Mouse (Mus musculus): ENCODE results near the gene Limd1. TPM values are rescaled to one million over a fixed set of nuclear protein-coding genes. Genes with fewer than 3 reads are reported as not detected.

Limd1 gene
- polyA plus RNA-seq, 1 experiment from 2014 or later: 37.5 TPM

DNA sequence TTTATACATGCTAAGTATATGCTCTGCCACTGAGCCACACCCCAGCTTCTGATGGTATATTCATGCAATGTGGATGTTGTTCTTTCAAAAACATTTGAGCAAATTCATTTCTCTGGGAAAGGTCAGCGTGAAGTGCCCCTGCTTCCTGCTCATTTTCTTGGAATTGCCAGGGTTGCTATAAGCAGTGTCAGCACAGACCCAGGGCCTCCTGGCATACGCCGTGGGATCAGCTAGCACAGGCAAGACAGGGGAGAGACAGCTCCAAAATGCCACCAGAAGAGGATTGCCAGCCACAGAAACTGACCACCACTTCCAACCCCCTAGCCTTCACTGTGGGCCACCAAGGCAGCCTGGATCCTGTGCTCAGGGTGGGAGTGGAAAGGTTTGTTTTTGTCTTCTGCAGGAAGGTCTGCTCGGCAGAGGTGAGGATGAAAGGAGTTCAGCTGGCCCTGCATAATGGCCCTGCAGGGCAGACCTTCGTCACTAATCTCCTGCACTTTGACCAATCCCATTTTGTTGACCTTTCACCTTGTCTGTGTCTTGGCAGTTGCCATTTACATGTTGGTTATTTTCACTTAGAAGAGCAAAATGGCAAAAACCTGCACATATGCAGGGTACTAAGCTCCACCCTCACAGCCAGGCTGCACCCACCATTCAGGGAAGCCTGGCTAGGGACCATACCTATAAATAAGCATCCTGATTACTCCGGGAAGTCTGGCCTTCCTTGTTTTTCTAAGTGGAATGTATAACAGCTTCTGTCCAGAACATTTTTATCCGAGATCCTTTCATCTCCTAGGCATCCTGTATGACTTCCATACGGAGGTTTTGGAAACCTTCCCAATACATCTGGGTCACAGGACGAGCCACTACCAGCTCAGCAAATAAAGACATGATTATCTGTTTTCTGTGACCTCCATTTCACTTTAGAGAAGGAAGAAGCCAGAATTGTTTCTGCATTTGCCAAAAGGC, 21.6 kb upstream of the Limd1 start:
- no peak for DNase-seq (ENCODE audit: low spot score)

DNA sequence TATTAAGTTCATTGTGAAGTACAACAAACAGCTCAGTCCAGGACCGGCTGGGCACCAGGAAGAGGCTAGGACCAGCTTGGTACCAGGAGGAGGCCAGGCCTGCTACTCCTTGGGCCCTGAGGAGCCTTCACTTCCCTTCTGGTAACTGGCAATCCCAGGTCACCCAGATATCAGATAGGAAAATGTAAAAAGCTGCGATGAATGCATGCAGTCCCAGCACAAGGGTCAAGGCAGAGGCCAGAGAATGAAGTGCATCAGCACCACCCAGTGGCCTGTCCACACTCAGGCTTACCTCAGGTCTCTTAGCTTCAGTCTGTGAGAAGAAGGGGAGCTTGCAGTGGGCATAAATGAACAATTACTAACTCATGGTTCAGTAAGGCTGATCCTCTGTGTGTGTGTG, 20.9 kb upstream of the Limd1 start:
- Histone ChIP-seq H3K36me3 (ENCODE audit: control insufficient read depth, insufficient read depth, low read length) (no peaks in the 10 kb centered on the region), H3K9me3 (ENCODE audit: control insufficient read depth, low read length) (no peaks in the 10 kb centered on the region), H3K9ac (ENCODE audit: low read depth, low read length) (no peak overlapping the region), H3K4me3 (ENCODE audit: low read depth, low read length) (no peak overlapping the region), H3K27ac (ENCODE audit: low read depth, low read length) (no peak overlapping the region), H3K27me3 (ENCODE audit: control insufficient read depth, insufficient read depth, low read length) (no peaks in the 10 kb centered on the region), H3K4me2 (replicated peaks; ENCODE audit: low read depth, low read length) (no peak overlapping the region), H3K4me1 (replicated peaks; ENCODE audit: control insufficient read depth, insufficient read depth, low read length) (no peaks in the 10 kb centered on the region)
- ATAC-seq (ENCODE audit: low FRiP score): no peak
- DNase-seq (ENCODE audit: low spot score): peak; percentile 20
- 66% methylated on average over 2 of the region's 2 CpGs for WGBS

More for the DNA sequence above, 21.6 kb upstream of the Limd1 start:
- H3K27me3 ChIP-seq (ENCODE audit: control insufficient read depth, insufficient read depth, low read length): no peaks in the 10 kb centered on the region
- no peak for ATAC-seq (ENCODE audit: low FRiP score)
- no peaks in the 10 kb centered on the region for H3K9me3 ChIP-seq (ENCODE audit: control insufficient read depth, low read length)
- no peak overlapping the region for H3K9ac ChIP-seq (ENCODE audit: low read depth, low read length)
- no peaks in the 10 kb centered on the region for H3K4me1 ChIP-seq (replicated peaks; ENCODE audit: control insufficient read depth, insufficient read depth, low read length)
- H3K4me3 ChIP-seq (ENCODE audit: low read depth, low read length): no peak overlapping the region
- H3K4me2 ChIP-seq (replicated peaks; ENCODE audit: low read depth, low read length): no peak overlapping the region
- 74% methylated on average over 9 of the region's 9 CpGs for WGBS
- H3K36me3 ChIP-seq (ENCODE audit: control insufficient read depth, insufficient read depth, low read length): no peaks in the 10 kb centered on the region
- H3K27ac ChIP-seq (ENCODE audit: low read depth, low read length): no peak overlapping the region

DNA sequence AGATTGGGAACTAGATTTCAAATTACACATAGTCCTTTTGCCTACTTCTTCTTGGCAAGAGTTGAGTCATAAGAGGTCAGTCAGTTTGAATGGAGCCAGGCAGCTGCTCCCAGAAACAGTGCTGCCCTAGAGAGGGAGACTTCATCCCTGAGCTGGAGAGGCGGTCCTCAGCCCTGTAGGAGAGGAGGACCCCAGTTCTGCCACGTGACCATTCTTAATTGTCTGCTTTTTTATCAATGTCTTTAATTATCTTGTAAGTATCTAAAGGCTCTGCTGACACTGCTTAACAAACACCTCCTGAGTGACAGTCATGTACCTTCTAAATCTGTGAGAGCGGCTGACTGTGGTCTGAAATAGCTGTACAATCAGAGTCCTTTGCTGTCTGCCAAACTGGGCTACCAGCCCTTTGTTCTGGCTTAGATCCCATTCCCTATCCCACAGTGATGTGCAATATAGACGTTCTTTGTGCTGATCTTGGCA, 11.3 kb upstream of the Limd1 start:
- no peaks in the 10 kb centered on the region for H3K27me3 ChIP-seq (ENCODE audit: control insufficient read depth, insufficient read depth, low read length)
- no peaks in the 10 kb centered on the region for H3K9me3 ChIP-seq (ENCODE audit: control insufficient read depth, low read length)
- WGBS: 74% methylated on average over 4 of the region's 4 CpGs
- no peak overlapping the region for H3K9ac ChIP-seq (ENCODE audit: low read depth, low read length)
- H3K4me2 ChIP-seq (replicated peaks; ENCODE audit: low read depth, low read length): no peak overlapping the region
- DNase-seq (ENCODE audit: low spot score) (no peak), ATAC-seq (ENCODE audit: low FRiP score) (no peak)
- H3K27ac ChIP-seq (ENCODE audit: low read depth, low read length): no peak overlapping the region
- no peaks in the 10 kb centered on the region for H3K36me3 ChIP-seq (ENCODE audit: control insufficient read depth, insufficient read depth, low read length)
- H3K4me3 ChIP-seq (ENCODE audit: low read depth, low read length): no peak overlapping the region
- no peaks in the 10 kb centered on the region for H3K4me1 ChIP-seq (replicated peaks; ENCODE audit: control insufficient read depth, insufficient read depth, low read length)

DNA sequence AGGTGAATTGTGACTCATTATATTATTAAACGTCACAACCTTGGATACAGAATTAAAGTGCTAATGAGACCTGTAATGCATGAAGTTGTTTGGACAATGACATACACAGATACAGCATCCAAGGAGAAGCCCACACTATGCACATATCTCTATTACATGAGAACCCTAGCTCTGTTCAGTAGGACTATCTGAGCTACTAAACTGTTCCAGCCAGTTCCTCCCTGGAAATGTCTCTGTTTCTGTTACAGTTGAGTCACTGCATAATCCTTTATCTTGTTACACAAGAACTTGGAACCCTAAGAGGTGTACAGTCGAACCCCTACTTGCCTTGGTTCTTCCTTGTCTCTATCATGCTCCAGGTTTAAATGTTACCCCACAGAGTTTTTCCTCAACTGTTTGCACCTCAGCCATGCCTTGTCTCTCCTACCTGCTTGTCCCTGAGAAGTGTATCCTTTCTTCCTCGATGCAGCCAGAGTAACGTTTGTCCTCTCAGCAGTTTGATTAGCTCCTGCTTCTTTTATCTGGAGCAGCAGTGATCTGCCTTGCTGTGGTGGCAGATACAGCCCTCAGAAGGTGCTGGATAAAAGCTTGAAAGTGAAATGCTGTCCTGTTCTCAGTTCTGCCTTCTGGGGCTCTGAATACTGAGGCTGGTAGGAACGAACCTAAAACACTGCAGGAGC, 10.0 kb upstream of the Limd1 start:
- Histone ChIP-seq H3K9me3 (ENCODE audit: control insufficient read depth, low read length) (no peaks in the 10 kb centered on the region), H3K27ac (ENCODE audit: low read depth, low read length) (no peak overlapping the region), H3K4me2 (replicated peaks; ENCODE audit: low read depth, low read length) (no peak overlapping the region), H3K36me3 (ENCODE audit: control insufficient read depth, insufficient read depth, low read length) (no peaks in the 10 kb centered on the region), H3K9ac (ENCODE audit: low read depth, low read length) (no peak overlapping the region), H3K4me3 (ENCODE audit: low read depth, low read length) (no peak overlapping the region), H3K4me1 (replicated peaks; ENCODE audit: control insufficient read depth, insufficient read depth, low read length) (no peaks in the 10 kb centered on the region), H3K27me3 (ENCODE audit: control insufficient read depth, insufficient read depth, low read length) (no peaks in the 10 kb centered on the region)
- ATAC-seq (ENCODE audit: low FRiP score): no peak
- 74% methylated on average over 5 of the region's 5 CpGs for WGBS
- DNase-seq (ENCODE audit: low spot score): no peak

DNA sequence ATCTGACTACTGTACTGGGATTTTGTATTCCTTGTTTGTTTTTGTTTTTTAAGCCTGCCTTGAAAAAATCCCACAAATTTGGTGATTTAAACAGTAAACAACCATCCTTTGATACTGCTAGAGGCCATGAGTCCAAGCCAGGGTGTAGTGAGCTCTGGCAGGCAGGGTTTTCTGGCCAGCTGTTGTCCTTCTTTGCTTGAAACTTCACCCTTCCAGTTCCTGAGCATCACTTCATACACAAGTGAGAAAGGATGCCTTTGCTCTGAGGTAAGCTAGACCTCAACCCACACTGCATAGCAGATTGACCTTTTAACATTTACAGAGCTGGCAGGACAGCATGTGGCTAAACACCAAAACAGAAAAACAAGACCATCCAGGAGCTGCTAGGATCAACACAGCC, 9.4 kb upstream of the Limd1 start:
- Histone ChIP-seq H3K9ac (ENCODE audit: low read depth, low read length) (no peak overlapping the region), H3K27ac (ENCODE audit: low read depth, low read length) (no peak overlapping the region), H3K9me3 (ENCODE audit: control insufficient read depth, low read length) (no peaks in the 10 kb centered on the region), H3K27me3 (ENCODE audit: control insufficient read depth, insufficient read depth, low read length) (no peaks in the 10 kb centered on the region), H3K36me3 (ENCODE audit: control insufficient read depth, insufficient read depth, low read length) (no peaks in the 10 kb centered on the region), H3K4me2 (replicated peaks; ENCODE audit: low read depth, low read length) (no peak overlapping the region), H3K4me3 (ENCODE audit: low read depth, low read length) (no peak overlapping the region), H3K4me1 (replicated peaks; ENCODE audit: control insufficient read depth, insufficient read depth, low read length) (no peaks in the 10 kb centered on the region)
- DNase-seq (ENCODE audit: low spot score) (no peak), ATAC-seq (ENCODE audit: low FRiP score) (no peak)

DNA sequence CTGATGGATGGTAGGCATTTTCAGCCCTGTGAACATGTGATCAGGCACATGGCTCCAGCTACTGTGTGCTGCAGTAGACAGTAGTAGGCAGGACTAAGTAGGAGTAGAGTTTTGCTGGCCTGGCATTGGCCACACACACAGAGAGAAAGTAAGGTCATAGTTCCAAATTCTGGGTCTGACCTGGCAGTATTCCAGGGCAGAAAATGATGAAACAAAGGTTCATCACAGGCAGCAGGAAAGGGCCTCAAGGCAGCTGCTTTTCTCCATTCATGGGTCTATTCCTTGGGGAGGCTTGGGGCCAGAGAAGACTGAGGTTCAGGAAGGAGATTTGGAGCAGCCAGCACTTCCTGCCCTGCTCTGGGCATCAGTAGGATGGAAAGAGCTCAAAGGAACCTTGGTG, 5.1 kb upstream of the Limd1 start:
- Histone ChIP-seq H3K9ac (ENCODE audit: low read depth, low read length) (no peak overlapping the region), H3K9me3 (ENCODE audit: control insufficient read depth, low read length) (no peaks in the 10 kb centered on the region), H3K4me3 (ENCODE audit: low read depth, low read length) (no peak overlapping the region), H3K27me3 (ENCODE audit: control insufficient read depth, insufficient read depth, low read length) (no peaks in the 10 kb centered on the region), H3K27ac (ENCODE audit: low read depth, low read length) (no peak overlapping the region), H3K4me2 (replicated peaks; ENCODE audit: low read depth, low read length) (no peak overlapping the region), H3K36me3 (ENCODE audit: control insufficient read depth, insufficient read depth, low read length) (no peaks in the 10 kb centered on the region), H3K4me1 (replicated peaks; ENCODE audit: control insufficient read depth, insufficient read depth, low read length) (no peaks in the 10 kb centered on the region)
- DNase-seq (ENCODE audit: low spot score) (no peak), ATAC-seq (ENCODE audit: low FRiP score) (no peak; the same call in 1 of the 2 replicates)

DNA sequence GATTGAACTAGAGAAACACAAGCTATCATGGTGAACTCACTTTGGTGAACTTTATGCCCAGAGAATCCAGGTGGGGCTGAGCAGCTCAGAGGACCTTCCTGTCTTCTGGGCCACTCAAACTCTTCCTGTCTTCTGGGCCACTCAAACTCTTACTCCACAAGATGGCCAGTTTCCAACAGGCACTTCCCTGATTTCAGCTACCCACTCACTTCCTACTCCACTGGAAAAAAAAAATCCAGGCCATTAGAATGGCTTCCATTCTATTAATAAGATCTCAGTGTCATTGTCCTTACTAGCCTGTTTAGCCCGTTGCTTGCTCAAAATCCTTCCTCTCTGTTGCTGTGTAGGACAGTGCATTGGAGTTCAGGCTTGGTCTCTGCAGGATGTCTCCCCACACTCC, 2.9 kb upstream of the Limd1 start:
- Histone ChIP-seq H3K36me3 (ENCODE audit: control insufficient read depth, insufficient read depth, low read length) (no peaks in the 10 kb centered on the region), H3K4me3 (ENCODE audit: low read depth, low read length) (no peak overlapping the region), H3K9me3 (ENCODE audit: control insufficient read depth, low read length) (no peaks in the 10 kb centered on the region), H3K4me1 (replicated peaks; ENCODE audit: control insufficient read depth, insufficient read depth, low read length) (0 out of 2 replicates have a peak, but pooled peaks cover 2% of the 10 kb centered on the region), H3K9ac (ENCODE audit: low read depth, low read length) (no peak overlapping the region), H3K27ac (ENCODE audit: low read depth, low read length) (no peak overlapping the region), H3K27me3 (ENCODE audit: control insufficient read depth, insufficient read depth, low read length) (no peaks in the 10 kb centered on the region), H3K4me2 (replicated peaks; ENCODE audit: low read depth, low read length) (no peak overlapping the region)
- 93% methylated on average over 1 of the region's 1 CpGs for WGBS
- DNase-seq (ENCODE audit: low spot score) (no peak), ATAC-seq (ENCODE audit: low FRiP score) (no peak)

DNA sequence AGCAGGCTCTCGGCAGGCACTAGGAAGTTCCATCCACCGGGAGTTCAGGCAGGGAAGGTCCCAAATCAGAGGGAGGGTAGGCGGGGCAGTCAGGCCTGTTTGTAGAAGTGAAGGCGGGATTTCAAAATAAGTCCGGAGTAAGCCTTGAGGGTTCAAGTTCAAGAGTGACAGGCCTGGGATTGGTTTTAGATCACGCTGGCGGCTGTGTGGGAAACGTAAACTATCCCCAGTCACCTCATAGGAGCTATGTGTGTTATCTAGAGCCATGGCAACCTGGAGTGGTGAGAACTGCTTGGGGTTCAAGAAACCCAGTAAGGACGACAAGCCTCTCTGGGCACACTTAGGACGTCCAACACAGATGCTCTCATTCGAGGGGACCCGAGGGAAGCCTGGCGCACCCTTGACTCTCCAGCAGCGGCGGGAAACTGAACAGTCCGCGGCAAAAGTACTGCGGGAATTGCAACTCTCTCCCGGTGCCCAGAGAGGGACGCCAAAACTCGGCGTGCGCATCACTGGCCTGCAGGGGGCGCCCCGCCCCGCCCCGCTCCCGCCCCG, 398 bp upstream of the Limd1 start:
- H3K4me3 ChIP-seq (ENCODE audit: low read depth, low read length): peak overlapping the region; percentile 70
- DNase-seq (ENCODE audit: low spot score): peak; percentile 83
- H3K4me2 ChIP-seq (replicated peaks; ENCODE audit: low read depth, low read length): peak overlapping the region; percentile 52
- H3K4me1 ChIP-seq (replicated peaks; ENCODE audit: control insufficient read depth, insufficient read depth, low read length): peaks cover 5% of the 10 kb centered on the region; the same call in 1 of the 2 replicates
- WGBS: 0% methylated on average over 23 of the region's 29 CpGs
- no peaks in the 10 kb centered on the region for H3K36me3 ChIP-seq (ENCODE audit: control insufficient read depth, insufficient read depth, low read length)
- no peak overlapping the region for H3K27ac ChIP-seq (ENCODE audit: low read depth, low read length)
- no peaks in the 10 kb centered on the region for H3K9me3 ChIP-seq (ENCODE audit: control insufficient read depth, low read length)
- ATAC-seq (ENCODE audit: low FRiP score): peak; percentile 84
- 0 out of 2 replicates have a peak overlapping the region, but pooled peaks have one; percentile 40 for H3K9ac ChIP-seq (ENCODE audit: low read depth, low read length)
- H3K27me3 ChIP-seq (ENCODE audit: control insufficient read depth, insufficient read depth, low read length): no peaks in the 10 kb centered on the region

Data from hindbrain, embryonic 11.5 days (tissue).